Mouse (Mus musculus) small intestine, adult 2 months (tissue): Measurements from ENCODE around the gene Slc9a9.

Experiments
- CTCF ChIP-seq: fragments of 200-500 bp; IDR thresholded peaks from 2 replicates; pipeline ENCODE4 v1.5.1; 2012; ENCODE audit warnings: low read depth, mild to moderate bottlenecking, control low read depth, inconsistent platforms, low read length, moderate library complexity, mixed read lengths; ENCODE audit not compliant: insufficient replicate concordance, insufficient read length; ENCODE audit errors: extremely low read depth
- POLR2A ChIP-seq: fragments of 200-500 bp; IDR thresholded peaks from 2 replicates; pipeline ENCODE4 v1.6.1; 2012; ENCODE audit warnings: low read depth, mild to moderate bottlenecking, control low read depth, inconsistent platforms, low read length, moderate library complexity

DNA sequence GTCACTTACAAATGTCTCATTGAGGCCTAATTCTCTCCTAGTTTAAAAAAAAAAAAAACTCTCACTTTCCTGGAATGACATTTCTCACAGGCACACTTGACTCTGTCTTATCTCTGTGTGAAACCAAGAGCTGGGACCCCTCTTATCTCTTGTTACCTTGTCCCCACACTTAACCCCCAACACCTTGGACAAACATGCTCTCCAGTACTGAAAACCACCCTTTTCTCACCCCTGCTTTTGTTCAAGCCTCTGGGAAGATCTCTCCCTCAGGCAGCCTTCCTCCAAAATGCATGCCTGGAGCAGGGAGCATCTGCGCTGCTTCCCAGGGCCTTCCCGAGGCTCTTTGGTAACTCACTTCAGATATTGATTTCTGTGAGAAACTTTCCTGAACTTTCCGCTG, 524.0 kb downstream of the Slc9a9 start:
- TF ChIP-seq POLR2A (no peak), CTCF (no peak)
